Mouse (Mus musculus): ENCODE data around the gene Srpk2. TPM values are rescaled to one million over a fixed set of nuclear protein-coding genes. Genes with fewer than 3 reads are reported as not detected.
"Not testable (repeated sequence)": the region's sequence is repeated elsewhere in the genome, so short reads cannot be mapped to it uniquely, and the experiment has no call there.

Srpk2 gene
- polyA plus RNA-seq, 1 experiment from 2014 or later = 59.3 TPM

DNA sequence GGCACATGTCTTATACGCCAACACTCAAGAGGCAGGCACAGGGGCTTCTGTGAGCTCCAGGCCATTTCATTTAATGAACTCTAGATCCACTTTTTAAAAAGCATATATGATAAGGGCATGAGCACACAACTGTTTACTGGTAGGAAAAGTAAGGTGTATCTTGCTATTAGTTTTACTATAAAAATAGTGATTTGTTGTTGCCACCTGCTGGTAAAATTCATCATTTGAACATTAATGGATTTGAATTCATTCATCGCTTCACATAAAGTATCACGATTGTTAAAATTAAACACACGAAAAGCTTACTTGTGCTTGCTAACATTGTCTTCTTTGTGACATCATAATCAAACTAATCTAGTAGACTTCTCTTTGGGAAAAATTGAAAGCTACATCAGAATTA, 27.8 kb downstream of the Srpk2 start:
- no peak overlapping the region for H3K4me2 ChIP-seq (ENCODE audit: low read depth)
- no peaks in the 10 kb centered on the region for H3K9me3 ChIP-seq (ENCODE audit: control insufficient read depth, low read length)
- ATAC-seq (ENCODE audit: insufficient read depth, low FRiP score, low TSS enrichment) (no peak), DNase-seq (ENCODE audit: low spot score) (no peak)
- H3K9ac ChIP-seq (ENCODE audit: low read length) = no peak overlapping the region
- 94% methylated on average over 4 of the region's 4 CpGs for WGBS
- H3K4me3 ChIP-seq (ENCODE audit: low read depth, low read length) = no peak overlapping the region
- no peaks in the 10 kb centered on the region for H3K36me3 ChIP-seq (ENCODE audit: control insufficient read depth, insufficient read depth, low read length)
- H3K27me3 ChIP-seq (ENCODE audit: control insufficient read depth, insufficient read depth, low read length) = no peaks in the 10 kb centered on the region
- no peaks in the 10 kb centered on the region for H3K4me1 ChIP-seq (ENCODE audit: control insufficient read depth, insufficient read depth, low read length)
- H3K27ac ChIP-seq (ENCODE audit: low read depth, low read length) = no peak overlapping the region

DNA sequence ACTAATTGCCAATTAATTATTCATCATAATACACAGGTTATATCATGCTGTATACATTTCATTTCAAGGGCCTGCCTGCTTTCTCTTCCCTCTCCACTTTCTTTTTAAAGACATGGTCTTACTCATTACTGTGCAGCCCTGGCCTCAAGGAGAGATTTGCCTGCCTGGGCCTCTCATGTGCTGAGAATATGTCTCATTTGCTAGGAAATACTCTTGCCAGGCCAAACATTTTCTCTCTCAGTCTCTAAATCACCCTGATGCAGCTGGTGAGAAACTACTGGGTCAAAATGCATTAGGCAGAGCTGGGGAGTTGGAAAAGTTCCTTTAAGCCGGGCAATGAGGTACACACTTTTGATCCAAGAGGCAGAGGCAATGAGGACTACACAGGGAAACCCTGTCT, 29.4 kb downstream of the Srpk2 start:
- DNase-seq (ENCODE audit: low spot score) (no peak), ATAC-seq (ENCODE audit: insufficient read depth, low FRiP score, low TSS enrichment) (no peak)
- Histone ChIP-seq H3K9ac (ENCODE audit: low read length) (no peak overlapping the region), H3K4me2 (ENCODE audit: low read depth) (no peak overlapping the region), H3K4me3 (ENCODE audit: low read depth, low read length) (no peak overlapping the region), H3K27ac (ENCODE audit: low read depth, low read length) (no peak overlapping the region), H3K9me3 (ENCODE audit: control insufficient read depth, low read length) (no peaks in the 10 kb centered on the region), H3K4me1 (ENCODE audit: control insufficient read depth, insufficient read depth, low read length) (no peaks in the 10 kb centered on the region), H3K36me3 (ENCODE audit: control insufficient read depth, insufficient read depth, low read length) (no peaks in the 10 kb centered on the region), H3K27me3 (ENCODE audit: control insufficient read depth, insufficient read depth, low read length) (no peaks in the 10 kb centered on the region)
- 85% methylated on average over 1 of the region's 1 CpGs for WGBS

DNA sequence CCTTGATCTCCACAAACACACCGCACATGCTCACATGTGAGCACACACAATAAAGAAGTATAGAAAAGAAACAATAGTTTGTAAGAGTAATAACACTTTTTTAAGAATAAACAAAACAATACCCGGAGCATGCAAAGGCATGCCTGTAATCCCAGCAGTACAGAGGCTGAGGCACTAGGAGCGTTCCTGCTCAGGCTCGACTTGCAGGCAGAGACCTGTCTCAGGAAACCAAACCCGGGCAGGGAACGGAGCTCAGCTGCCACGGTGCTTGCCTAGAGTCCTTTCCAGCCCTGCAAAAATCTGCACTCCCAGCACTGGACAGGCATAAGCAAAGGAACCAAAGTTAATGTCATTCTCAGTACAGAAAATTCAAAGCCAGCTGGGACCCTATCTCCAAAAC, 32.1 kb downstream of the Srpk2 start:
- no peaks in the 10 kb centered on the region for H3K9me3 ChIP-seq (ENCODE audit: control insufficient read depth, low read length)
- WGBS = 76% methylated on average over 7 of the region's 7 CpGs
- DNase-seq (ENCODE audit: low spot score) = no peak
- no peaks in the 10 kb centered on the region for H3K36me3 ChIP-seq (ENCODE audit: control insufficient read depth, insufficient read depth, low read length)
- no peak overlapping the region for H3K4me2 ChIP-seq (ENCODE audit: low read depth)
- H3K4me1 ChIP-seq (ENCODE audit: control insufficient read depth, insufficient read depth, low read length) = no peaks in the 10 kb centered on the region
- H3K4me3 ChIP-seq (ENCODE audit: low read depth, low read length) = no peak overlapping the region
- no peaks in the 10 kb centered on the region for H3K27me3 ChIP-seq (ENCODE audit: control insufficient read depth, insufficient read depth, low read length)
- no peak overlapping the region for H3K27ac ChIP-seq (ENCODE audit: low read depth, low read length)
- H3K9ac ChIP-seq (ENCODE audit: low read length) = no peak overlapping the region
- no peak for ATAC-seq (ENCODE audit: insufficient read depth, low FRiP score, low TSS enrichment)

DNA sequence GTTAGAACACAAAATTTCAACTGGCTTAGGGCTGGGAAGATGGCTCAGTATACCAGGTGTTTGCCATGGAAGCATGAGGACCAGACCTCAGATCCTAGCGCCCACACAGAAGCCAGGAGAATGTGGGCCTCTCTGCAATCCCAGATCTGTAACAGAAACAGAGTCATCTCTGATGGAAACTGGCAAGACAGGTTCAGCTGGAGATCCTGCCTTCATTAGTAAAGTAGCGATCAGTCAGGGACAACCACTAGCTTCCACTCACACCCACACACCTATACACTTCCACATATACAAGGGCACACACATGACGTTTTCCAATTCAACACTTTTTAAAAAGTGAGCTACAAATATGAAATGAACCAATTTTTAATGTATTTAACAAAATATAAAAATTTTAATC, 32.6 kb downstream of the Srpk2 start:
- no peaks in the 10 kb centered on the region for H3K9me3 ChIP-seq (ENCODE audit: control insufficient read depth, low read length)
- no peak overlapping the region for H3K27ac ChIP-seq (ENCODE audit: low read depth, low read length)
- WGBS = 93% methylated on average over 3 of the region's 3 CpGs
- ATAC-seq (ENCODE audit: insufficient read depth, low FRiP score, low TSS enrichment) = no peak
- H3K4me2 ChIP-seq (ENCODE audit: low read depth) = no peak overlapping the region
- DNase-seq (ENCODE audit: low spot score) = no peak
- H3K4me1 ChIP-seq (ENCODE audit: control insufficient read depth, insufficient read depth, low read length) = no peaks in the 10 kb centered on the region
- H3K4me3 ChIP-seq (ENCODE audit: low read depth, low read length) = no peak overlapping the region
- no peaks in the 10 kb centered on the region for H3K36me3 ChIP-seq (ENCODE audit: control insufficient read depth, insufficient read depth, low read length)
- no peaks in the 10 kb centered on the region for H3K27me3 ChIP-seq (ENCODE audit: control insufficient read depth, insufficient read depth, low read length)
- no peak overlapping the region for H3K9ac ChIP-seq (ENCODE audit: low read length)

DNA sequence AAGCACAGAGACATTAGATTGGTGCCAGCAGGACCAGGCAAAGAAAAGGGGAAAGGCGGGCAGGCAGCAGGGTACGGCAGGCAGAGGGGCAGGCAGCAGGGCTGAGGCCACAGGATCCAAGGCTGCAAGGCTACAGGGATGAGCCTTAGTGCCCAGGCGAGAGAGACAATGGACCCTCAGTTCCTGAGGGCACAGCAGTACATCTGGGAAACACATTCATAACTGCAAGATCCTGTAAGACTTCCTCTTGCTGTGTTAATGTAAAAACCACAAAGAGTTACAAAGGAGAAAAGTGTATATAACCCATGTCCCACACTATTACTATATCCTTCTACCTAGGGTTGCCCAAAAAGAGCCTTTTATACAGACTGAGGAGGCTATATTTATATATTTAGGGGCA, 33.9 kb downstream of the Srpk2 start:
- H3K27me3 ChIP-seq (ENCODE audit: control insufficient read depth, insufficient read depth, low read length) = no peaks in the 10 kb centered on the region
- no peak overlapping the region for H3K4me3 ChIP-seq (ENCODE audit: low read depth, low read length)
- no peak overlapping the region for H3K27ac ChIP-seq (ENCODE audit: low read depth, low read length)
- ATAC-seq (ENCODE audit: insufficient read depth, low FRiP score, low TSS enrichment) (no peak), DNase-seq (ENCODE audit: low spot score) (no peak)
- no peaks in the 10 kb centered on the region for H3K36me3 ChIP-seq (ENCODE audit: control insufficient read depth, insufficient read depth, low read length)
- 63% methylated on average over 3 of the region's 3 CpGs for WGBS
- H3K4me2 ChIP-seq (ENCODE audit: low read depth) = no peak overlapping the region
- no peak overlapping the region for H3K9ac ChIP-seq (ENCODE audit: low read length)
- no peaks in the 10 kb centered on the region for H3K9me3 ChIP-seq (ENCODE audit: control insufficient read depth, low read length)
- no peaks in the 10 kb centered on the region for H3K4me1 ChIP-seq (ENCODE audit: control insufficient read depth, insufficient read depth, low read length)

DNA sequence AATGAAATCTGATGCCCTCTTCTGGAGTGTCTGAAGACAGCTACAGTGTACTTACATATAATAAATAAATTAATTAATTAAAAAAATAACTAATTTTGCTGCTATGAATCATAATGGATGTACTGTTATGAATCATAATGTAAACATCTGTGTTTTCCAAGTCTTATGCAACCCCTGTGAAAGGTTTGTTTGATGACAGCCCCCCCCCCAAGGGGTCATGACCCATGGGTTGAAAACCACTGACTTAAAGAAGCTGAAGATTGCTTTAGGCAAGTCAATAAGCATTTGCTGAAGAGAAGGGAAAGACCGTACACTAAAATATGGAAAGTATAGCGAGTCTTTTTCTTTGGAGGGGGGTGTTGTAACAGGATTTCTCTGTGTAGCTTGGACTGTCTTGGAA, 35.2 kb downstream of the Srpk2 start:
- H3K4me1 ChIP-seq (ENCODE audit: control insufficient read depth, insufficient read depth, low read length) = no peaks in the 10 kb centered on the region
- H3K27ac ChIP-seq (ENCODE audit: low read depth, low read length) = no peak overlapping the region
- ATAC-seq (ENCODE audit: insufficient read depth, low FRiP score, low TSS enrichment) = no peak
- H3K36me3 ChIP-seq (ENCODE audit: control insufficient read depth, insufficient read depth, low read length) = no peaks in the 10 kb centered on the region
- 85% methylated on average over 2 of the region's 2 CpGs for WGBS
- no peak overlapping the region for H3K4me2 ChIP-seq (ENCODE audit: low read depth)
- no peak overlapping the region for H3K9ac ChIP-seq (ENCODE audit: low read length)
- no peak overlapping the region for H3K4me3 ChIP-seq (ENCODE audit: low read depth, low read length)
- no peak for DNase-seq (ENCODE audit: low spot score)
- H3K27me3 ChIP-seq (ENCODE audit: control insufficient read depth, insufficient read depth, low read length) = no peaks in the 10 kb centered on the region
- H3K9me3 ChIP-seq (ENCODE audit: control insufficient read depth, low read length) = no peaks in the 10 kb centered on the region

DNA sequence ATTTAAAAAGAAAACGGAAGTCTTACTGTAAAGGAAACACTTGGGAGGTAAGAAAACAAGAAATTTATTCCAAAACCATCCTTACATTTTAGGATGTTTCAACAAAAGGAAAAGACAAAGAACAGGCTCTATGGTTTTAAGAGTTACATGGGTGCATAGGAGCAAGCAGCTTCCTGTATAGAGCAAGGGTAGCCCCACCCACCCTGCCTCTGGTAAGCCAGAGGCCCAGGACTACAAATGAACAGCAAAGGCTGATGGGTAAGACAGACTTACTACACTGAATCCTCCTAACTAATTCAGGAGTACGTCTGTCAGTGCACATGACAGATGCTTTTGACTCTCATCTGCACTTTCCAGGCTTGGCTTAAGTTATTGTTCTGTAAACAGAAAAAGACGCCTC, 38.7 kb downstream of the Srpk2 start:
- no peaks in the 10 kb centered on the region for H3K36me3 ChIP-seq (ENCODE audit: control insufficient read depth, insufficient read depth, low read length)
- H3K4me2 ChIP-seq (ENCODE audit: low read depth) = no peak overlapping the region
- WGBS = 86% methylated on average over 3 of the region's 3 CpGs
- no peak overlapping the region for H3K27ac ChIP-seq (ENCODE audit: low read depth, low read length)
- no peak overlapping the region for H3K9ac ChIP-seq (ENCODE audit: low read length)
- H3K4me3 ChIP-seq (ENCODE audit: low read depth, low read length) = no peak overlapping the region
- no peaks in the 10 kb centered on the region for H3K4me1 ChIP-seq (ENCODE audit: control insufficient read depth, insufficient read depth, low read length)
- DNase-seq (ENCODE audit: low spot score) (no peak), ATAC-seq (ENCODE audit: insufficient read depth, low FRiP score, low TSS enrichment) (no peak)
- no peaks in the 10 kb centered on the region for H3K27me3 ChIP-seq (ENCODE audit: control insufficient read depth, insufficient read depth, low read length)
- H3K9me3 ChIP-seq (ENCODE audit: control insufficient read depth, low read length) = no peaks in the 10 kb centered on the region

DNA sequence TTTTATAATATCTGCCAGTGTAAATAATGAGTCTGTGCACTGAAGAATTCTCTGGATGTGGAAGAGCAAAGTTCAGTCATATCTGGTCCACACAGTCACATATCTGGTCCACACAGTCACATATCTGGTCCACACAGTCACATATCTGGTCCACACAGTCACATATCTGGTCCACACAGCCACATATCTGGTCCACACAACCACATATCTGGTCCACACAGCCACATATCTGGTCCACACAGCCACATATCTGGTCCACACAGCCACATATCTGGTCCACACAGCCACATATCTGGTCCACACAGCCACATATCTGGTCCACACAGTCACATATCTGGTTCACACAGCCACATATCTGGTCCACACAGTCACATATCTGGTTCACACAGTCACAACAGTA, 45.2 kb downstream of the Srpk2 start:
- H3K4me1 ChIP-seq (ENCODE audit: control insufficient read depth, insufficient read depth, low read length); H3K27ac ChIP-seq (ENCODE audit: low read depth, low read length); H3K9ac ChIP-seq (ENCODE audit: low read length); H3K9me3 ChIP-seq (ENCODE audit: control insufficient read depth, low read length); H3K36me3 ChIP-seq (ENCODE audit: control insufficient read depth, insufficient read depth, low read length); H3K4me3 ChIP-seq (ENCODE audit: low read depth, low read length); H3K4me2 ChIP-seq (ENCODE audit: low read depth); DNase-seq (ENCODE audit: low spot score); H3K27me3 ChIP-seq (ENCODE audit: control insufficient read depth, insufficient read depth, low read length); ATAC-seq (ENCODE audit: insufficient read depth, low FRiP score, low TSS enrichment): not testable (repeated sequence)

DNA sequence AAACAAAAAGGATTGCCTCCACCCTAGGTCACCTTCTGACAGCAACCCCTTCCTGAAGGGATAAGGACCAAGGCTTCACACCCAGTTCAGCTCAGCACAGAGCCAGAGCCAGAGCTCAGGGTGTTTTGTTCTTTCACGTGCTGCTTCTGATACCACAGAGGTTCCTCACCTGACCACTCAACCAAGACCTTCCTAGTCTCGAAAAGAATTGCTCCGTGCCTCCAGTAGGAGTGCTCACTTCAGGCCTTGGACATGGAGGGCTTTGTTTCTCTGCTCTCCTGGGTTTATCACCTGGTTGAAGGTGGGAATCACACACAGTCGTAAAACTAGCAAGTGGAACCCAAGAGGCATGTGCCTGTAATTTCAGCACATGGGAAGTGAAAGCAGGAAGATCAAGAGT, 46.4 kb downstream of the Srpk2 start:
- no peaks in the 10 kb centered on the region for H3K27me3 ChIP-seq (ENCODE audit: control insufficient read depth, insufficient read depth, low read length)
- ATAC-seq (ENCODE audit: insufficient read depth, low FRiP score, low TSS enrichment) (no peak), DNase-seq (ENCODE audit: low spot score) (no peak)
- no peak overlapping the region for H3K27ac ChIP-seq (ENCODE audit: low read depth, low read length)
- no peaks in the 10 kb centered on the region for H3K4me1 ChIP-seq (ENCODE audit: control insufficient read depth, insufficient read depth, low read length)
- H3K9me3 ChIP-seq (ENCODE audit: control insufficient read depth, low read length) = no peaks in the 10 kb centered on the region
- no peak overlapping the region for H3K4me3 ChIP-seq (ENCODE audit: low read depth, low read length)
- H3K9ac ChIP-seq (ENCODE audit: low read length) = no peak overlapping the region
- H3K36me3 ChIP-seq (ENCODE audit: control insufficient read depth, insufficient read depth, low read length) = no peaks in the 10 kb centered on the region
- H3K4me2 ChIP-seq (ENCODE audit: low read depth) = no peak overlapping the region
- WGBS = 83% methylated on average over 4 of the region's 4 CpGs

Data from neural tube, embryonic 11.5 days (tissue).